Mouse (Mus musculus): Measurements from ENCODE around the gene Hk2.
"Not testable (repeated sequence)": the region's sequence is repeated elsewhere in the genome, so short reads cannot be mapped to it uniquely, and the experiment has no call there.

Hk2 gene

GRCm38 (mm10) chr6:82689474-82689873, 84.8 kb downstream of the Hk2 start:
- DNase-seq (ENCODE audit: extremely low spot score), result no peak

DNA sequence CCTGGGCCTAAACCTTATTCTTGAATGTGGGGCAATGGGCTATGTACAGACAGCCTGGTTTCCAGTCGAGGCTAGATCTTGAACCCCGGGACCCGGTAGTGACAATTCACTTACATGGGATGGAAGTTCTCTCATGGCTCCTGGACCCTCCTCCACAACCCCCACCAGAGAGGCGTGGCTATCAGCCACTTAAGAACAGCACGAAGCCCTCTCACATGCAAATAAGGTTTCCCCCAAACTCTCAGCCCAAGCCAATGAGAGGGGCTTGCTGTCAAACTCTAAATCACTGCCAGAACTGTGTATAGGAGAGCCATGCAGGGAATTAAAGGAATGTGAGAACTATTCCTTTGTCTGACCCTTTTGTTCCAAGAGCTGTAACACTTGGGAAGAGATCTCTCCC, 85.7 kb downstream of the Hk2 start:
- not testable (repeated sequence) for DNase-seq (ENCODE audit: extremely low spot score)

DNA sequence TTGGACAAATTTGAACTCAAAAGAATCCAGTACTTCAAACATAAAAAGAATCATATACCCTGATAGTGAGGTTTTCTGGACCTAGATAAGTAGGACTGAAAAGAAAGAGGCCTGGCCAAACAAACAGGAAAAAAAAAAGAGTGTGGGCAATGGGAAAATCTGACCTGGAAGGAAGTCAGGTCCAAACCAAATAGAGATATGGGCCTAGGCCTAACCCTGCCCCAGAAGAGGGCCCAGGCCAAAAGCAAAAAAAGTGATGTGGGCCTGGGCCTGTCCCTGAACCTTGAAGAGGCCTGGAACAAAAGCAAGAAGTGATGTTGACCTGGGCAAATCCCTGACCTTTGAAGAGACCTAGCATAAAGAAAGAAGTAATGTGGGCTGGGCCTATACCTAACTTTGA, 90.1 kb downstream of the Hk2 start:
- DNase-seq (ENCODE audit: extremely low spot score), result no peak

DNA sequence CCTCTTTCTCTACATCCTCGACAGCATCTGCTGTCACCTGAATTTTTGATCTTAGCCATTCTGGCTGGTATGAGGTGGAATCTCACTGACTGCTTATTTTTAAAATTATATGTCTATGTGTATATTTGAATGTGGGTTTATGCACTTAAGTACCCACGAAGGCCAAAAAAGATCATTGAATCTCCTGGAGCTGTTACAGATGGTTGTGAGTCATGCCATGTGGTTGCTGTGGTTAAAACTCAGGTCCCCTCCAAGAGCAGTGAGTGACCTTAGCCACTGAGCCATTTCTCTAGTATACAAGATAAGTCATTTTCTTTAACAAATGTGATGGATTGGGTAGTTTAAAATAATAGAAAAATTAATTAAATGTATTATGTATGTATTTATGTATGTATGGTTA, 95.0 kb downstream of the Hk2 start:
- DNase-seq (ENCODE audit: extremely low spot score), result not testable (repeated sequence)

DNA sequence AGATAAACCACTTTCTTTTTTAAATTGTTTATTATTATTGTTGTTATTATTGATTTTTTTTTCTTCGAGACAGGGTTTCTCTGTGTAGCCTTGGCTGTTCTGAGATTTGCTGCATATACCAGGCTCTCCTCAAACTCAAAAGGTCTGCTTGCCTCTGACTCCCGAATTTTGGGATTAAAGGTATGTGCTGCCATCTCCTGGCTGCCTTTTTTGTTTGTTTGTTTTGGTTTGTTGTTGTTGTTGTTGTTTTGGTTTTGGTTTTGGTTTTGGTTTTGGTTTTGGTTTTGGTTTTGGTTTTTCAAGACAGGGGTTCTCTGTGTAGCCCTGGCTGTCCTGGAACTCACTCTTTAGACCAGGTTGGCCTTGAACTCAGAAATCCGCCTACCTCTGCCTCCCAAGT, 96.6 kb downstream of the Hk2 start:
- not testable (repeated sequence) for DNase-seq (ENCODE audit: extremely low spot score)

Data from embryo, embryonic 9.5 days (tissue).